Mouse (Mus musculus): Measurements from ENCODE around the gene Sema3b. TPM values are rescaled to one million over a fixed set of nuclear protein-coding genes. Genes with fewer than 3 reads are reported as not detected.
"Not testable (repeated sequence)": the region's sequence is repeated elsewhere in the genome, so short reads cannot be mapped to it uniquely, and the experiment has no call there.

Sema3b gene
- total RNA-seq, 2 experiments from 2014 or later = 50.9 to 52.0 TPM

DNA sequence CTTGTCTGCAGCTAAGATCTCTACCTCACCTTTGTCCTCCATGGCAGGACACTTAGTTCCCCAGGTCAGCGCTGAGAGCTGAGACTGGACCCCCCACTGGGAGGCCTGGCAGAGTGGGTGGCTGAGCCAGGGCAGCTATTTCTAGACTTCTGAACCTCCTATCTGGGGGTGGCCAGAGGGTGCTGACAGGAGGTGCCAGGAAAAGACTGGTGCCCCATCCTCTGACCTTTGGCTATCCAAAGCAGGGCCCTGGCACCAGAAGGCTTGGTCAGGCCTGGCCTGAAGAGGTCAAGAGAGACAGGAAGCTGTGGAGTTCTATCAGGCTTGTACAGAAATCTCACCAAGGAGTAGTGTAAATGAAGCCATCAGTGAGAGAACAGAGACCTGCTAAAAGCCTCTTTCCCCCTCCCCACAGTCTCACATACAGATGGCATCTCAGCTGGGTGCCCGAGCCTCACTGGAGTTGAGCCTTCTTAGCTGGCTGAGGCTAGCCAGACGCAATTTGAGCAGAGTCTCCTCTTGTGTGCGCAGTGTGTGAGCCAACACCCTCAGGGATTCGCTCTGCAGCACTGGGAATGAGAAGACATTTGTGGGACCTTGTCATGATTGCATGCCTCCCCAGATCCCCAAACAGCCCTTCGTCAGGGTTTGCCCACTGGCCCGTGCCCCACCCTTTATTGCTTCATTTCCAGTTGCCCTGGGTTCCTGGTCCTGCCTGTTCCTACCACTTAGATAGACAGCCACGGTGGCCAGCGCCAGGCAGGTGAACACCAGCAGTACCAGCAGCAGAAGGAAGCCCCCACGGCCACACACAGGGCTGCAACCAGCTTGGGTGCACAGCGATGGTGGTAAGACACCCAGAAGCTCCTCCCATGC lies 15.7 kb downstream of the Sema3b start:
- no peak for DNase-seq (ENCODE audit: low spot score in 2 of 2)

- no peak for DNase-seq (ENCODE audit: low spot score in 2 of 2)
Measured at GRCm38 (mm10) chr9:107590773-107591060, 18.3 kb downstream of the Sema3b start.

GRCm38 (mm10) chr9:107590058-107590772 lies 18.8 kb downstream of the Sema3b start:
- no peak for DNase-seq (ENCODE audit: low spot score in 2 of 2)

DNA sequence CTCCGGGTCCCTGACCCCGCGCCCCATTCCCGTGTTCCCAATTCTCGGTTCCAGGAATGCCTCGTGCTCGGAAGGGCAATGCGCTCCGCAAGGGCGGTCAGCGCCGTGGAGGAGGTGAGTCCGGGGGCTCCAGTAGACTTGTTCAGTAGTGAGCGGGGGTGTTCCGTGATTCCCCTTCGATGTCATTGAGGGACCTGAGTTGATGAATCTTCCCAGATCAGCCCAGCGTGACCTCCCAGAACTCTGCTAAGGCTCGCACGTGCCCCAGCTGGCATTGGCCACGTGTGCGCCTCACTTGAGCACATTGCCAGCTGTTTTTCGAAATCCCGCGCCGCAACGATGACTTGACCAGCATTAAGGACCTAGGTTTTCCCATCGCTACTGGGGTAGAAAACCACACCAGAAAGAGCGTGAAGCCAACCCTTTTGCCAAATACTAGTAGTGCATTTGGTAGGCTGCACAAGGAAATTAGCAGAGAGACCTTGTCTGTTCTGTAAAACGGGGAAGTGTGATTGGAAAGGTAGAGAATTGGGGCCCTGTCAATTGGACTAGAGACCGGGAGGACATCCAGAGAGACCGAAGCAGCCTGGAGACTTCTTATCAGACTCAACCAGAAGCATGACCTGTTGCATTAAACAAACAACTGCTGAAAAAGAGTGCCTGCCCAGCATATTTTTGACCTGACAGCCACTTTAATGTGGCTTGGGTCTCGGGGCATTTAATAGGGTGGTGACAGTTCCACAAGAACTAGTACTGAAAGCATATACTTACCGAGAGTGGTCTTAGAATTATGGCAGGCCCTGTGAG lies 21.0 kb downstream of the Sema3b start:
- no peak for DNase-seq (ENCODE audit: low spot score in 2 of 2)

DNA sequence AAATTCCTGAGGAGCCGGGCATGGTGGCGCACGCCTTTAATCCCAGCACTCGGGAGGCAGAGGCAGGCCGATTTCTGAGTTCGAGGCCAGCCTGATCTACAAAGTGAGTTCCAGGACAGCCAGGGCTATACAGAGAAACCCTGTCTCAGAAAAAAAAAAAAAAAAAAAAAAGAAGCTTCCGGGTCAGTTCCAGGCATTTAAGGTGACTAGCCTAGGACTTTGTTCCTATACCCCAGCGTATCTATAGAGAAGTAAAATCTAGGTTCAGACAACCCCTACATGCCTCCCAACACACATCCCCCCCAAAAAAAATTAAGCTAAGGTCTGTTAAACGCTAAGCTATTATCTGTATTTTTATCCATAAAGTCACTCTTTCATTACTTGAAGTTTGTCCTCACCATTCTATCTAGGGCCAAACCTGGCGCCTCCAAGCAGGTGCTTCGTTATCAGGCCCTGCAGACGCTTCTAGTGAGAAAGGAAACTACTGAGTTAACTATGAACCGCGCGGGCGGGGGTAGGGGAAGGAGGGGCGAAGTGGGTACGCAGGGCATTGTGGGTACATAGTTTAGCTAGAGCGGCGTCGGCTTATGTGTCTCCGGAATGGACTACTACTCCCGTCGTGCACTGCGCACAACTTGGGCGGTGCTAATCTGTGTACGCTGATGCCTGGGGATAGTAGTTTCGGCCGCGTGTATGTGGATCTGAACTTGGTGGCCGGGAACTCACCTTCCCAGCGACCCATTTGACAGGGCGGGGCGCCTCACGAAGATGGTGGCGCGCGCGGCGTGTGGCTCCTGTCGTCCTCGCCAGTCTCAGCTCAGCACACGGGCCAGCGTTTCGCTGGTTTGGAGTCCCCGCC lies 21.8 kb downstream of the Sema3b start, which contains the start of gene Ifrd2:
TSS of gene Ifrd2 (plus strand) at position 669 of the 859 bp plus-strand sequence.
- DNase-seq (ENCODE audit: low spot score in 2 of 2) = peak; percentile 77 to 95

- DNase-seq (ENCODE audit: low spot score in 2 of 2) = no peak
Measured at GRCm38 (mm10) chr9:107586504-107586903, 22.5 kb downstream of the Sema3b start.

DNA sequence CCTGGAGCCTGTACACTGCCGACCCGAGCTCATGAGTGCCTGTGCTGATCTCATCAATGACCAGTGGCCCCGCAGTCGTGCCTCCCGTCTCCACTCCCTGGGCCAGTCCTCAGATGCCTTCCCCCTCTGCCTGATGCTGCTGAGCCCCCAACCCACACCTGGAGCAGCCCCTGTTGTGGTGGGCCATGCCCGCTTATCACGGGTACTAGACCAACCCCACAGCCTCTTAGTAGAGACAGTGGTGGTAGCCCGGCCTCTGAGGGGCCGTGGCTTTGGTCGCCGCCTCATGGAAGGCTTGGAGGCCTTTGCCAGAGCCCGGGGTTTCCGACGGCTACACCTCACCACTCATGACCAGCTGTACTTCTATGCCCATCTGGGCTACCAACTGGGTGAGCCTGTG lies 25.9 kb downstream of the Sema3b start:
- DNase-seq (ENCODE audit: low spot score in 2 of 2) = no peak

GRCm38 (mm10) chr9:107582509-107583062 lies 26.4 kb downstream of the Sema3b start:
- DNase-seq (ENCODE audit: low spot score in 2 of 2) = no peak

- DNase-seq (ENCODE audit: low spot score in 2 of 2) = no peak
Measured at GRCm38 (mm10) chr9:107581584-107581983, 27.4 kb downstream of the Sema3b start.

- DNase-seq (ENCODE audit: low spot score in 2 of 2) = peak; percentile 65 to 88
Measured at GRCm38 (mm10) chr9:107580501-107581317, 28.3 kb downstream of the Sema3b start, which contains the start of gene Hyal3. Gene Hyal3, plus strand, starts transcription at chr9:107580818.

GRCm38 (mm10) chr9:107579023-107579900 lies 29.8 kb downstream of the Sema3b start:
- no peak for DNase-seq (ENCODE audit: low spot score in 2 of 2)

DNA sequence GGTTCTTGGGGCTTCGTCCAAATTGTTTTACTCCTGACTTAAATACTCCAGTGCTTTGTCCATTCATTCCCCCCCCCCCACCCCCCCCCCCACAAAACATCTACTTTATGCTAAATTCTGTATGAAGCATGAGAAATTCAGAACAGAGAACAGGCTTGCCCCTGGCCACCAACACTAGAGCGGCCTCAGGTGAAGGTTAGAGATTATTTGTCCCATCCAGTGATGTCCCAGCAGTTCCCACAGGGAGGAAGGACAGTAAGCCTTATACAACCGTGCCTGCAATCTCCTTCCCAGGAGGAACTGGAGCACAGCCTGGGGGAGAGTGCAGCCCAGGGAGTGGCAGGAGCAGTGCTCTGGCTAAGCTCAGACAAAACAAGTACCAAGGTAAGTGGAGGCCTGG lies 30.4 kb downstream of the Sema3b start, which contains the start of gene Naa80:
TSS of gene Naa80 (plus strand) at position 301 of the 400 bp plus-strand sequence.
- no peak for DNase-seq (ENCODE audit: low spot score in 2 of 2)

DNA sequence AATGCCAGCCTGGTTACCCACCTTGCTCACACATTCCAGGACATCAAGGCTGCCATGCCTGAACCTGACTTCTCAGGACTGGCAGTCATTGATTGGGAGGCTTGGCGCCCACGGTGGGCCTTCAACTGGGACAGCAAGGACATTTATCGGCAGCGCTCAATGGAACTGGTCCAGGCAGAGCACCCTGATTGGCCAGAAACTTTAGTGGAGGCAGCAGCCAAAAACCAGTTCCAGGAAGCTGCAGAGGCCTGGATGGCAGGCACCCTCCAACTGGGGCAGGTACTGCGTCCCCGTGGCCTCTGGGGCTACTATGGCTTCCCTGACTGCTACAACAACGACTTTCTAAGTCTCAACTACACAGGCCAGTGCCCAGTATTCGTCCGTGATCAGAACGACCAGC lies 31.2 kb downstream of the Sema3b start:
- no peak for DNase-seq (ENCODE audit: low spot score in 2 of 2)

DNA sequence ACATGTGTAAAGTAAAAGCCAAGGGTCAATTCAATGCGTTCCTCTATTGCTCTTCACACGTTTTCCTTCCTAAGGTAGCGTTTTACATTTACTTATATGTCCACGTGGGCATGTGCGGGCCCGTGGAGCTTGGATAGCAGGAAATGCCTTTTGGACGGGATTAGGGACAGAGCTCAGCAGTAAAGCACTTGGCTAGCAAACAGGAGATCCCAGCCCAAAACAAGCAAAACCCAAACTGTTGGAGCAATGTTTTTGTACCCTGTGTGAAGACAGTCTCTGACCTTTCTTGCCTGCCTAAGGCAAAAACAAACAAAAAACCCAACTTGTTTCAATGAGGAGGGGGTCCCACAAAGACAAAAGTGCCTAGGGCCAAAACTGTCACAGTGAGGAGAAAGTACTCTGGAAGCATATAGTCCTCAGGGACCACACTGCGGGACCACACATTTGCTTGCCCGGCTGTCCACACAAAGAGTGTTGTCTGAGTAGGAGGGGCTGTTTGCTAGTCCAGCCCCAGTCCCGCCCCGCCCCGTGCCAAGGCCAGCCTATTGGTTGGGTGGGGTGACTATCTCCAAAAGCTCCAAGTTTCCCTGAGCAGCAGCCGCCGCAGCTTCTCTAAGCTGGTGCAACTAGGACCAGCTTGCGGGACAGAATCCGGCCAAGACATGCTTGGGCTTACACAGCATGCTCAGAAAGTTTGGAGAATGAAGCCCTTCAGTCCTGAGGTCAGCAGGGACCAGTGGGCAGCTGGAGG lies 32.5 kb downstream of the Sema3b start, which contains the start of gene Hyal1:
TSS of gene Hyal1 (plus strand) at position 571 of the 751 bp plus-strand sequence.
- DNase-seq (ENCODE audit: low spot score in 2 of 2) = peak; percentile 73 to 88

DNA sequence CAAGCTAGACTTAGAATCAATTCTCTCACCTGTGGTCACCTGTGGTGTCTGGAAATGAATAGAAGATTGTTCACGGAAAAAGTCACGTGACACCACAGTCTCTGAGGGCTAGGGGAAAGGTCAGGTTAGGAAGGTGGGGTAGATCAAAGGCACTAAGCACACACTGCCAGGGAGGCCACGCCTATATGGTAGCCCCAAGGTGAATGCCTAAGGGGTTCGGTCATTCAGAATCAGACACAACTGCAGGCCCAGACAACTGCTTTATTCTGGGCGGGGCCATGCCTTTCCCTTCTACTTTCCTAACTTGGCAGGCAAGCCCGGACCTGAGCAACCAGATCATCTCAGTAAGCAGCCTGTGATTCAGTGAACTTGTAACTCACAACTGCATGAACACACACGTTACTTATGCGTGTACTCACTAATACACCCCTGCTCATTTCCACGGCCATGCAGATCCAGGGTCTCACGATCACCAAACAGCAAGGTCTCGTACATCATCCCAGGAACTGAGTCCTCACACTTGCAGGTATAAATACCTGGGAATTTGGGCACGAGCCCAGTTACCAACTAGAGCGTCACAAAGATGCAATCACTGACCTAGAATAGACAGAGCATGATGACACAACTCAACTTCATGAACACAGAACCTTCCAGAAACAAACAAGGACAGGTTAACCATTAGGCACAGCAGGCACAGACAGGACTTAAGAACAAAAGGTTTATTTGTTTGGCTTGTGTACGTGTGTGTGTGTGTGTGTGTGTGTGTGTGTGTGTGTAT lies 33.3 kb downstream of the Sema3b start:
- DNase-seq (ENCODE audit: low spot score in 2 of 2) = no peak

DNA sequence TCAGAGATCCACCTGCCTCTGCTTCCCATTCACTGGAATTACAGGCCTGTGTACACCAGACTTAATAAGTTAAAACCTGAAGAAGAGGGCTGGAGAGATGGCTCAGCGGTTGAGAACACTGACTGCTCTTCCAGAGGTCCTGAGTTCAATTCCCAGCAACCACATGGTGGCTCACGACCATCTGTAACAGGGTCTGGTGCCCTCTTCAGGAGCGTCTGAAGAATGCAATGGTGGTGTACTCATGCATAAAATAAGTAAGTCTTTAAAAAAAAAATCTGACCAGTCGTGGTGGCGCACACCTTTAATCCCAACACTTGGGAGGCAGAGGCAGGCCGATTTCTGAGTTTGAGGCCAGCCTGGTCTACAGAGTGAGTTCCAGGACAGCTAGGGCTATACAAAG lies 35.3 kb downstream of the Sema3b start:
- not testable (repeated sequence) for DNase-seq (ENCODE audit: low spot score in 2 of 2)

DNA sequence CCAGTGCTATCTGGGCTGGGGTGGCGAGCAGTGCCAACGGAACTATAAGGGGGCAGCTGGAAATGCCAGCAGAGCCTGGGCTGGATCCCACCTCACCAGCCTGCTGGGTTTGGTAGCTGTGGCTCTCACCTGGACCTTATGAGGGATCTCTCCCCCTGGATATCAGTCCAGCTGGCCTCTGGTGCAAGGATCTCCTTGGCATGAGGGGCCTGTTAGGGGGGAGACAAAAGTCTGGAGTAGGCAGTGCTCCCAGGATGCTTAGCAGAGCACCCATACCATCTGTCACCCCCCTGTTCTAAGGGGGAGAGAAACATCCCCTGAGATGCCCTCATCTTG lies 36.7 kb downstream of the Sema3b start:
- DNase-seq (ENCODE audit: low spot score in 2 of 2) = no peak
